Mouse (Mus musculus): ENCODE results near the gene A130010J15Rik. TPM values are rescaled to one million over a fixed set of nuclear protein-coding genes. Genes with fewer than 3 reads are reported as not detected.

Gene A130010J15Rik
- 1 to 10 TPM; 3.9 to 5.5 (median 4.8) TPM for total RNA-seq (2022)

GRCm38 (mm10) chr1:193167746-193168145 is at the start of gene A130010J15Rik:
Gene A130010J15Rik (plus strand): TSS chr1:193168046.
- no peak for DNase-seq (ENCODE audit: low spot score)

- DNase-seq (ENCODE audit: low spot score), result no peak
These were observed 45.1 kb upstream of the A130010J15Rik start for GRCm38 (mm10) chr1:193122793-193123192.

GRCm38 (mm10) chr1:193123290-193123689 is 44.6 kb upstream of the A130010J15Rik start:
- DNase-seq (ENCODE audit: low spot score), result no peak

- no peak for DNase-seq (ENCODE audit: low spot score)
These were observed 42.0 kb upstream of the A130010J15Rik start for GRCm38 (mm10) chr1:193125835-193126234.

GRCm38 (mm10) chr1:193128055-193128454 is 39.8 kb upstream of the A130010J15Rik start:
- DNase-seq (ENCODE audit: low spot score), result no peak

- no peak for DNase-seq (ENCODE audit: low spot score)
These were observed 38.5 kb upstream of the A130010J15Rik start for GRCm38 (mm10) chr1:193129321-193129720.

- DNase-seq (ENCODE audit: low spot score), result peak; percentile 95
These were observed 37.9 kb upstream of the A130010J15Rik start, which contains the start of gene Diexf for GRCm38 (mm10) chr1:193129786-193130455. Gene Diexf (minus strand): TSS chr1:193130272.

- DNase-seq (ENCODE audit: low spot score), result no peak
These were observed 37.4 kb upstream of the A130010J15Rik start for GRCm38 (mm10) chr1:193130456-193130825.

GRCm38 (mm10) chr1:193130839-193131238 is 37.0 kb upstream of the A130010J15Rik start:
- DNase-seq (ENCODE audit: low spot score), result no peak

GRCm38 (mm10) chr1:193131311-193131948 is 36.4 kb upstream of the A130010J15Rik start:
- DNase-seq (ENCODE audit: low spot score), result no peak

- no peak for DNase-seq (ENCODE audit: low spot score)
These were observed 35.5 kb upstream of the A130010J15Rik start for GRCm38 (mm10) chr1:193132385-193132784.

- no peak for DNase-seq (ENCODE audit: low spot score)
These were observed 34.1 kb upstream of the A130010J15Rik start for GRCm38 (mm10) chr1:193133726-193134125.

- DNase-seq (ENCODE audit: low spot score), result no peak
These were observed 29.8 kb upstream of the A130010J15Rik start for GRCm38 (mm10) chr1:193138087-193138486.

GRCm38 (mm10) chr1:193138669-193139068 is 29.2 kb upstream of the A130010J15Rik start:
- DNase-seq (ENCODE audit: low spot score), result no peak

GRCm38 (mm10) chr1:193141118-193141517 is 26.7 kb upstream of the A130010J15Rik start:
- DNase-seq (ENCODE audit: low spot score), result no peak

- DNase-seq (ENCODE audit: low spot score), result no peak
These were observed 25.3 kb upstream of the A130010J15Rik start for GRCm38 (mm10) chr1:193142517-193143062.

- no peak for DNase-seq (ENCODE audit: low spot score)
These were observed 23.3 kb upstream of the A130010J15Rik start for GRCm38 (mm10) chr1:193144516-193144915.

GRCm38 (mm10) chr1:193145101-193145500 is 22.7 kb upstream of the A130010J15Rik start:
- DNase-seq (ENCODE audit: low spot score), result no peak

- no peak for DNase-seq (ENCODE audit: low spot score)
These were observed 21.4 kb upstream of the A130010J15Rik start for GRCm38 (mm10) chr1:193146416-193146815.

- no peak for DNase-seq (ENCODE audit: low spot score)
These were observed 18.6 kb upstream of the A130010J15Rik start for GRCm38 (mm10) chr1:193149231-193149630.

GRCm38 (mm10) chr1:193151134-193151533 is 16.7 kb upstream of the A130010J15Rik start:
- no peak for DNase-seq (ENCODE audit: low spot score)

GRCm38 (mm10) chr1:193152872-193153271 is 15.0 kb upstream of the A130010J15Rik start, which contains the start of gene Irf6:
Gene Irf6 (plus strand): TSS chr1:193153111.
- no peak for DNase-seq (ENCODE audit: low spot score)

- no peak for DNase-seq (ENCODE audit: low spot score)
These were observed 14.3 kb upstream of the A130010J15Rik start for GRCm38 (mm10) chr1:193153561-193153960.
